Mouse (Mus musculus) lung, adult 2 months (tissue): ENCODE data around the gene Mthfd1. TPM values are rescaled to one million over a fixed set of nuclear protein-coding genes. Genes with fewer than 3 reads are reported as not detected.

Source experiments
- DNase-seq: peaks from one replicate; pipeline ENCODE4 v3.0.0; 2022
- H3K4me1 ChIP-seq: fragments of 200-500 bp; 2 replicates; pipeline ENCODE4 v1.6.1; 2011; ENCODE audit warnings: low read length; ENCODE audit not compliant: control insufficient read depth, insufficient read depth
- H3K4me3 ChIP-seq: fragments of 200-500 bp; replicated peaks from 2 replicates; pipeline ENCODE3; 2011; ENCODE audit warnings: low read depth, mild to moderate bottlenecking, control low read depth, low read length; ENCODE audit errors: extremely low read depth
- CTCF ChIP-seq: fragments of 200-500 bp; IDR thresholded peaks from 2 replicates; pipeline ENCODE4 v1.5.1; 2011; ENCODE audit warnings: mild to moderate bottlenecking, low read length, control low read depth; ENCODE audit not compliant: insufficient read depth
- POLR2A ChIP-seq: fragments of 200-500 bp; IDR thresholded peaks from 2 replicates; pipeline ENCODE4 v1.6.1; 2011; ENCODE audit warnings: low read depth, mild to moderate bottlenecking, control low read depth, low read length, borderline replicate concordance; ENCODE audit errors: extremely low read depth
- WGBS: fragments of 180-500 bp; shearing (Covaris S2); methylation state at CpG from one replicate; pipeline ENCODE4 v1.1.7; 2018; 5-methylcytosine and 5-hydroxymethylcytosine counted together
- polyA plus RNA-seq: library from polyadenylated mRNA; depleted of rRNA; stranded (reverse); fragments of >200 nt; gene quantifications from 2 replicates; pipeline ENCODE4 v1.2.3, GENCODE M21; 2012

Gene Mthfd1
- polyA plus RNA-seq, 1 experiment: 96.2 TPM

- no peak overlapping the region for H3K4me3 ChIP-seq
- 75% methylated on average over 3 of the region's 3 CpGs for WGBS
- no peaks in the 10 kb centered on the region for H3K4me1 ChIP-seq
- TF ChIP-seq CTCF (no peak), POLR2A (no peak)
- DNase-seq: no peak
These were observed 14.0 kb upstream of the Mthfd1 start for GRCm38 (mm10) chr12:76241084-76241483.

- WGBS: 59% methylated on average over 5 of the region's 5 CpGs
- no peak for DNase-seq
- H3K4me3 ChIP-seq: no peak overlapping the region
- H3K4me1 ChIP-seq: no peaks in the 10 kb centered on the region
- TF ChIP-seq POLR2A: no peak
These were observed 13.3 kb upstream of the Mthfd1 start for GRCm38 (mm10) chr12:76241833-76242232.

DNA sequence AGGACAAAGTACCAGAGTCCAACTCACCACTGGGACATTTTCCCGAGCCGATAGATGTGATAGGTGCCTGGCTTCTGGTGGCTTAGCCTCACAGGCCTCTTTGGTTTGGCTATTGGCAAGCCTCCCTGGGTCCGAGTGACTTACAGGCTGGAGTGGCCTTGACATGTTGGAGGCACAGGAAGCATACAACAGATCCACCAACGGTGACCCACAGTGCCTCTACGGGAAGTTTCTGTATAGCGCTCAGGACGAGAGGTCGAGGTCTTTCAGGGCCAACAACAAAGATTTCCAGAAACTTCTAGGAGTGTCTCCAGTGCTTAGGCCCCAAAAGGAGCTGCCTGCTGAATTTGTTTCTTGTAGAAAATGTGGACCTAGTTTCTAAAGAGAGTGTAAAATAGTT is 10.1 kb upstream of the Mthfd1 start:
- TF ChIP-seq CTCF: no peak
- 80% methylated on average over 8 of the region's 8 CpGs for WGBS
- H3K4me1 ChIP-seq: no peaks in the 10 kb centered on the region

DNA sequence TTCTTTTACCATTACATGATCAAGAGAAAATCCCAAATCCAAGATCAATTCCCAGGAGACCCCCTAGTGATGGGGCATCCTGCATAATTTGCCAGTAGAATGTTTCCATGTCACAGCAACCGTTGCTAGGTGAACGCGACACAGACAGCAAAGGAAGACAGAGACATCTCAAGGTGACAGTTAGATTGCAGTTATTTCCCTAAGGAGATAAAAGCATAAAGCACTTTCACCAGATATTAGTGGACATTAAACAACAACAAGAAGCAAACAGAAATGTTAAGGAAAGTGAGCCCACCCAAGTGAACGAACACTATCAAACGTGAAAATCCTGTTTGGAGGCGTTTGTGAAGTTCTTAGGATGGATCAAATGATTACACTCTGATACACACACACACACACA is 8.5 kb upstream of the Mthfd1 start, which contains the start of gene Tex21:
Tex21 (minus strand) TSS at position 101 of the 400 bp plus-strand sequence.
- no peak for TF ChIP-seq CTCF
- no peak for TF ChIP-seq POLR2A
- Histone ChIP-seq H3K4me1 (no peaks in the 10 kb centered on the region), H3K4me3 (no peak within 1 kb of the TSS)
- WGBS: 79% methylated on average over 6 of the region's 6 CpGs
- DNase-seq: no peak

More for the DNA sequence above, 10.1 kb upstream of the Mthfd1 start:
- no peak for DNase-seq
- H3K4me3 ChIP-seq: no peak overlapping the region

- no peak overlapping the region for H3K4me3 ChIP-seq
- TF ChIP-seq CTCF (no peak), POLR2A (no peak)
- DNase-seq: no peak
- H3K4me1 ChIP-seq: no peaks in the 10 kb centered on the region; the same call in 1 of the 2 replicates
- WGBS: 36% methylated on average over 1 of the region's 1 CpGs
These were observed 2.0 kb upstream of the Mthfd1 start for GRCm38 (mm10) chr12:76253090-76253489.

GRCm38 (mm10) chr12:76253591-76253990 is 1.5 kb upstream of the Mthfd1 start:
- no peak overlapping the region for H3K4me3 ChIP-seq
- no peak for DNase-seq
- no peaks in the 10 kb centered on the region; the same call in 1 of the 2 replicates for H3K4me1 ChIP-seq
- TF ChIP-seq CTCF (no peak), POLR2A (no peak)
- WGBS: 85% methylated on average over 2 of the region's 2 CpGs

DNA sequence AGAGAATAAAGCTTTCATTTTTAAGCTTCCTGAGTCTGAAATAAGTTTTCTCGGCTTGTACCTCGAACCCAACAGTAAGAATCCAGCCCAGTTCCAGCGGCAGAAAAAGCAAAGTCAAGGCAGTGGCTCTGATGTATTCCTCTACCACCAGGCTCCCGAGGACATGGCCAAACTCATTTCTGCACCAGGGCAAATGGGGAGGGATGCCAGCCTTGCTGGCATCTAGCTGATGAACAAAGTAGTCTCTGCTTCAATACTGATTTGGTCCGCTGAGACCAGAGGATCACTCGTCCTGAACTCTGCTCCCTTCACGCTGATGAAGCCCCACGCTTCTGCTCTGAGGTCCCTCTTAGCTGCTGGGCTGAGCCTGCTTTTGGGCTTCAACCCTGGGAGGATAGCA is 1.1 kb upstream of the Mthfd1 start:
- H3K4me1 ChIP-seq: no peaks in the 10 kb centered on the region; the same call in 1 of the 2 replicates
- TF ChIP-seq POLR2A: no peak
- 79% methylated on average over 8 of the region's 8 CpGs for WGBS
- DNase-seq: no peak
- no peak overlapping the region for H3K4me3 ChIP-seq

DNA sequence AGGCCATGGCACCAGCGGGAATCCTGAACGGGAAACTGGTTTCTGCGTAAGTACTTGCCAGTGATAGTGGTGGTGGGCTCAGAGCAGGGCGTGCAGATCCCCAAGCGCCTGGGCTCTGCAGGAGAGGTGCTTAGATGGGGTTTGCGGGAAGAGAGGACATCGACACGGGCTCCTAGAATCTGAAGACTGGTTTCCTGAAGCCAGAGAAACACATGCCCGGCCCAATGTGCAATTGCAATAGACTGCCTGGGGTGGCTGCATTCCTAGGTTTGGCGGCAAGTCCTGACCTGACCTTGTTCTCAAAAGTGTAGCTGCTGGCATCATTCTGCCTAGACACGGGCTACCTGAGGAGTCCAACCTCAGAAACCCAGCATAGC is 389 bp downstream of the Mthfd1 start:
- no peaks in the 10 kb centered on the region; the same call in 1 of the 2 replicates for H3K4me1 ChIP-seq
- under 1% methylated on average over 11 of the region's 11 CpGs for WGBS
- no peak for DNase-seq
- peak overlapping the region; percentile 84 for H3K4me3 ChIP-seq
- TF ChIP-seq CTCF (no peak), POLR2A (no peak)

- no peak for TF ChIP-seq CTCF
- no peak for TF ChIP-seq POLR2A
- Histone ChIP-seq H3K4me3 (peak overlapping the region; percentile 48), H3K4me1 (no peaks in the 10 kb centered on the region; the same call in 1 of the 2 replicates)
- 18% methylated on average over 17 of the region's 17 CpGs for WGBS
- peak; percentile 40 for DNase-seq
These were observed 1.2 kb downstream of the Mthfd1 start for GRCm38 (mm10) chr12:76256114-76256843.

GRCm38 (mm10) chr12:76260673-76261072 is 5.6 kb downstream of the Mthfd1 start:
- 85% methylated on average over 3 of the region's 3 CpGs for WGBS
- Histone ChIP-seq H3K4me3 (no peak overlapping the region), H3K4me1 (peaks cover 2% of the 10 kb centered on the region; the same call in 1 of the 2 replicates)
- no peak for DNase-seq
- no peak for TF ChIP-seq POLR2A
- no peak for TF ChIP-seq CTCF
